Mouse (Mus musculus): ENCODE results near the gene AI413582.

- TF ChIP-seq POLR2A (IDR thresholded peaks at IDR 0.05; ENCODE audit: borderline replicate concordance, low read depth, low read length) = no peak
- TF ChIP-seq CTCF (IDR thresholded peaks at IDR 0.05; ENCODE audit: low read depth, low read length) = no peak
Measured at GRCm38 (mm10) chr17:27592565-27592910, 27.0 kb upstream of the AI413582 start.
